Mouse (Mus musculus) natural killer cell, adult 2 months (primary cell): Measurements from ENCODE around the gene Micu2.

ENCODE experiments used
- DNase-seq, 2 experiments: peaks; one replicate each; pipeline ENCODE4 v3.0.0; 2022; ENCODE audit warnings: low spot score in 2 of 2

Micu2 gene

DNA sequence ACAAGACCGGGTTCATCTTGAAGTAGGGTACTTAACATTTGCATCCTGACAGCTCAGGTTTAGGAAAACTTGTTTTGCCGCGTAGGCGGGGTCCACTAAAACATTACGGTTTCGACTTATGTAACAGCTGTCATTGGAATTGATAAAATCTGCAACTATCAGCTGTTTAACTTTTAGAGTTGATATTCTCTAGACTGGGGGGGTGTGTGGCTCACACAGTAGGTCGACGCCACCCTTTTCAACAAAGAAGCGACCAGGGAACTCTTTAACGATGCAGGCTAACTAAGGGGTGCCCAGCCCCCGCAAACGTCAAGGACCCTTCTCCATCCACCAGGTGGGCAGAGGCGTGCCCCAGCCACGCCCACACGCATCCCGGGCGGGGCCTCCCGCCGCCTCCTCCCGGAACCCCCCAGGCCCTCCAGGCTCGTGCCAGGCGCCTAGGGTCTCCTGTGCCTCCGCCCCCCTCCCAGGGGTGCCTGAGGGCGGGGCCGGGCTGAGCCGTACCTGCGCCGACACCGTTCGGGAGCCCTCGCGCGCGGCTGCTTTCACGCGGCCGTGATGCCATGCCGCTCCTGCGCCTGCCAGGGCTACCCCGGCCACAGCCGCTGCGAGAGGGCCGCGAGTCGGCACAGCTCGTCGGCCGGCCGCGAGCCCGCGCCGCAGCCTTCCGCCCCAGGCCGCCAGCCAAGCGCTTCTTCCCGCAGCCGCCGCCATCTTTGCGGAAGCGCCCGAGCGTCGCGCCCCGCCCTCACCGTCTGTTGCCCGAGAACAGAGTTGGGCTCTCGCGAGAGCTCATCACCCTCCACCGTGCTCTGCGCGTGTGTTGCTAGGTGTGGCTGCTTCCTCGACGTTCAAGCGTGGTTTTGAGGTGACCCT, at the start of gene Micu2:
Gene Micu2, minus strand, starts transcription at position 737 of the 876 bp plus-strand sequence.
- peak; percentile 78 to 86 for DNase-seq

DNA sequence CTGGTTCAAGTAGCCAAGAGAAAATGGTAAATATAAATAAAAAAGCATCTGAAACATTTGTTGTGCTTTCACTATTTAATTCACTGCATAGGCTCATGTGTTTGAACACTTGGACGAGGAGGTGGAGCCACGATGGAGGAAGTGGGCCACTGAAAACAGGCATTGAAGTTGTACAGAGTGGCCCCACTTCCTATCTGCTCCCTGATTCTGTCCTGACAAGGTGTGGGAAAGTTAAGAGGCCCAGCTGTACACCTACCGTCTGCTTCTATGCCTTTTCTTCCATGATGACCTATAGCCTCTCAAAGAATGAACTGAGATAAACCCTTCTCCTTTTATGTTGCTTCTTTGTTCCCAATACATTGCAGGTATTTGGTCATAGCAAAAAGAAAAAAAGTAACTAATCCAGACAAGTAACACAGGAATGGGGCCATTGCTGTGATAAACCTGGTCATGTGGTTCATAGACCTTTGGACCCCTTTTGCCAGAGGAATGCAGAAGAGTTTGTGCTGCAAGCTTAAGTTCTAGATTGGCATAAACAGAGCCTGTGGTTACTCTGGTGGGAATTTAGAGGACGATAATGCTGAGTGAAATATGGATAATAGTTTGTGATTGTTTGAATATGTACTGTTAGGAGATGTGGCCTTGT, 47.7 kb upstream of the Micu2 start:
- no peak for DNase-seq

DNA sequence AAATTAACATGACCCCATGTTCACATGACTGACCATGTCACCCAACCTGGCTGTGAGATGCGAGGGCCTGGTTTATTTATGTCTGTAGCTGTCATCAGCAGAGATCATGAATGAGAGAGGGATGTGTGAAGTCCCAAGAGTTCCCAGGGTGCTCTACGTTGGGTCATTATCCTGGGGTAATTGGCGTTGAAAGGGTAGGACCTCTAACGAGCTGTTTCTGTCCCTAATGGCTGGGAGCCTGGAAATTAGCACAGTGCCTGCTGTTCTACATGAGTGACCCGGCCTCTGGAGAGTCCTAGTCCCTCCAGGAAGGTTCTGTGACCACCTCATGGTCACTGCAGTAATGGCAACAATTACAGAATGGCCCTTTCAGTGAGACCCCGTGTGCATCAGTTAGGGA, 37.1 kb upstream of the Micu2 start:
- no peak for DNase-seq

DNA sequence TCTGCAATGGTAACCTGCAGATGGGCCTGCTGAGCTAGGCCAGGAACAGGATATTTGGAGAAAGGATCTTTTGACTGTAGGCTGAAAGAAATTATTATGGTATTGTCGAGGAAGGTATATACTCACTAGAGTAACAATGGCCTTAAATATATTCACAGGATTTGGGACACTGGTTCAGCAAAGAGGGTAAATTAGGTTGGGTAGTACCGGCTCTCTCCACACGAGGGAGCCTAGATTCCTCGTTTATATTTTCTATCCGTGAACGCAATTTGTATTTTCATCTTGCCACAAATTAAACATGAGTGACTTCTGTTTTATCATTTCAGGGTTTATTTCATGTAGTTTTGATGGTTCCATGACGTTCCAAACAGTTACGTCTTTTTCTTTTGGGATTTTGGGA, 35.5 kb upstream of the Micu2 start:
- peak; percentile 2 to 16 for DNase-seq

DNA sequence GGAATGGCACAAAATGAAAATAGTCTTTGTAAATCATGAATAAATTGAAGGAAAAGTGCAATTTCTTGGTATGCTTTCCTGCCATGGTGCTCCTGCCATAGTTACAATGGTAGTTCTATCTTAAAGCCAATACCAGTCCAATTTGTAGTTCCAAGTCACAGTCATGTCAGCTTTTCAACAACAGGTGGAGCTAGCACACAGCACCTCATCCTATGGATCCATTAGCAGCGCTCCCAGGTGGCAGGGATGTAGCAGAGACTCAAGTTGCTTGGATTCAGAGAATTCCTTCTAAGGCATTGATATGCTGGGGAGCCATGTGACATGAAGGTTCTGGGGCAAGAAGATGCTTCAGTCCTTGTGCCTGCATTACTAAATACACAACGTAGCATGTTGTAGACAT, 19.8 kb upstream of the Micu2 start:
- no peak for DNase-seq

DNA sequence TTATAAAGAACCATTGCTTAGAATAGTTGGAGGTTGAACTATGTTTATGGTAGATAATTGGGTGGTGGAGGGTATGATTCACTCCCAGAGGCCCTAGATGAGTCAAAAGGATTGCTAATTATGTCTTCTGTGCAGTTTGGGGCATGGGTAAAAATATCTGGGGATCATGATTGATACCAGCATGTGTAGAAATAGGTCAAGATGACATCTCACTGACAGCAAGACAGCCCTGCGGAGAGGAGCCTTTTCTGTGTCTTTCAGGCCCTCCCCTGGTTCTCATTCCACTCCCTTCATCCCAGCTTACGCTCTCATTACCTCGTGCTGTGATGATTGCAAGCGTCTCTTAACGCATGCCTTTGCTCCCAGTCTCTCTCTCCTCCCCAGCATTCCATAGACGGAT, 4.8 kb upstream of the Micu2 start:
- no peak for DNase-seq

DNA sequence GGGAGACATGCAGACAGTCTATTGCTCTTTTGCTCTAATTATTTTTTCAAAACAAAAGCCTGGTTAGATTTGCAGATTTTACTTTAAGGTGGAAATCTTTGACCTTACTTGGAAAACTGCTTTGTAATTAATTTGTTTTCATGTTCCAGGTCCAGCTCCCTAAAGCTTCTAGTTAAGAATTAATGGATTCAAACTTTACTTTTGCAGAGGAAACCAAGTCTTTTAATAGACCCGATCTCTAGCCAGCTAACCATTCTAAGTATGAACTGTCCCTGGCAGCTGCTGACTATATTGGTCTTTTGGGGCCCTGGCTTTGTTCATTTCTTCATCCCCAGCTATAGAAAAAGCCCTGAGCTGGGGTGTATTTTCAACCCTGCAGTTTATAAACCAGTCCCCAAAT, 3.1 kb upstream of the Micu2 start:
- no peak for DNase-seq

DNA sequence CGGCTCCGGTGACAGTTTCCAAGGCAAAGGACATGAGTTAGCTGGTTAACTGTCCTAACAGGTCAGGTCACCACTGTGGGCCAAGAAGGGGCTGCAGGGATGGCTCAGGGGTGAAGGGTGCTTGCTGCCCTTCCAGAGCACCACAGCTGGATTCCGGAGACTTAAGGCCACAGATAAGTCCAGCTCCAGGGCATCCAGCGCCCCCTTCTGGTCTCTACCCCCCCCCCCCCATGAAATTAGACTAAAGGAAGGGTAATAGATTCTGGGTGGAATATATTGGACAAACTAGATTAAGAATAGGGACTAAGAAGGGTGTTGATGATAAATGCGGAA, 306 bp upstream of the Micu2 start:
- no peak for DNase-seq

DNA sequence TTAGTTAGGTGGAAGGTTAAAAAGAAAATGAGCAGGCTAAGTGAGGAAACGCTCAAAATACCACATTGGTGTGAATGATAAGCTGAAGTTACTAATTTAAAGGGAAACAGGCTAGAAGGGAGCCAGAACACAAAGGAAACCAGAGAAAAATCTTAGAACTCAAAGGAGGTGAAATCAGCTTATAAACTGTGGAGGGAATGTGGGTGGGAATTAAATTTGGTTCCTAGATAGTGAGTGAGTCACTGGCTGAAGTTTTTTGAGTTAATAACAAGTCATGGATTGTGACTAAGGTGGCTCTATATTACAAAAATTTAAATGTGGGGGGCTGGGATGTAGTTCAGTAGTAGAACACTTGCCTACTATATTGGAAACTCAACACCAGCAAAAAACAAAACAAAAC, 1.6 kb downstream of the Micu2 start:
- DNase-seq: no peak

DNA sequence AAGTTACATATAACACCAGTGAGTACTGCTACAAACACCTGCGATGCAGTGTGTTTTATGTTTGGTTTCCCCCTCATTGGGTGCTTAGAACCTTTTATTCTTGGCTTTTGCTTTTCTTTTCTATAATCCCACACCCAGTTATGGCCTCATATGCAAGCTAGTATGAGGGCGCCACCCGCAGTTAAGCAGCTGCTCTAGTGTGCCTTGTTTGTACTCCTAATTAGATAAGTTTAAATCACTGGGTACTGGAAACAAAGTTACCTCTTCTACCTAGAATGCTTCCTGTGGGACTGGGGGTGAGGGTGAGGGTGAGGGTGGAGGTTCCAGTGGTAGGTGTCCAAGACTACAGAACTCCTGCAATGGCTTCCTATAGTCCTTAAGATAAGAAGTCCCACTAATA, 2.9 kb downstream of the Micu2 start:
- DNase-seq: no peak

DNA sequence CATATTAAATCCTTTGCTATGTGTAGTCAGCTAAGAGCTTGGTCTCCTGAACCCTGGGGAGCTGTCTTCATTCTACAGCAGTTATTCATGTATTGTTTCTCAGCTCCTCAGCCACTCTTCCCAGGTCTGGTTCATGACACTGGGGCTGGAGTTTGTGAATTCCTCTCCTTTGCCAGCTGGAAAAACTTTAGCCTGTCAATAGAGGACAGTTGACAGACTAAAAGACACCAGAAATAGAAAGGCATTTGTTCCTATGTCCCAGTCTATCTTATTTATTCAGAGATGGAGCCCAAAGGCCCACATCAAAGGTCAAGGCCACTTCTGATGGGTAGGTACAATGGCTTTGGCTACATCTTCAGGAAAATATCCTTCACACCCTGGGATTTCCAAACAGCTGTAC, 7.3 kb downstream of the Micu2 start:
- no peak for DNase-seq

DNA sequence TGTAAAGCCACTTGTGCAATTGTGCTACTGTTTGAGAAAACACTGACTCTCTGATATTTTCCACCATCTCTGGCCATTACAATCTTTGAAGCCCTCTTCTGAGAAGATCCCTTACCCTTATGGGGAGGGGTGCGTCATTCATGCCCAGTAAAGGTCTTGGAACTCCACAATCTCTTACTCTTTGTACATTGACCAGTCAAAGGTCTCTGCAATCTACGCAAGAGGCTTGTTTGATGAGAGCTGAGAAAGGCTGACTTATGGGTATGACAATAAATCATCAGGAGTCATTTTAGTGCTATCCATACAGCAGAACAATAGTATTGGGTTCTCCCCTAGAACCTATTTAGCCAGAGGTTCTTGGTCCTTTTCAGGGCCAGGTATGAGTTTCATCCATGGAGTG, 9.9 kb downstream of the Micu2 start:
- DNase-seq: no peak

DNA sequence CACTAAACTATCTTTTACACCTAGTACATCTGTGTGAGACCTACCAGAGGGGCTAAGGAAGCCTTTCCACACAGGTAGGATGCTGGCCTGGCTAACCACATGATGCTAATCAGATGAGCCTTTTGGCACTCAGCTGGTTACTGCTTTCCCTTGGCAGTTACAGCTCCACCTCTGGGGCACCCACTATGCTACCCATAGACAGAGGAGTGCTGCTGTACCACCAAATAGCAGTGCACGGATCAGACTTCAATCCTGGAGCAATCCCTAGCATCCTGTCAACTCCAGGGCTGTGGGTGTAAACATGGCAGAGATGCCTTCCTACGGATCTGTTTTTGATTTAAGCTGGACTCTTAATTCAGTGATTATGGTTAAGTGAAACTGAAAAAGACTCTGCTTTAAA, 13.3 kb downstream of the Micu2 start:
- DNase-seq: no peak

DNA sequence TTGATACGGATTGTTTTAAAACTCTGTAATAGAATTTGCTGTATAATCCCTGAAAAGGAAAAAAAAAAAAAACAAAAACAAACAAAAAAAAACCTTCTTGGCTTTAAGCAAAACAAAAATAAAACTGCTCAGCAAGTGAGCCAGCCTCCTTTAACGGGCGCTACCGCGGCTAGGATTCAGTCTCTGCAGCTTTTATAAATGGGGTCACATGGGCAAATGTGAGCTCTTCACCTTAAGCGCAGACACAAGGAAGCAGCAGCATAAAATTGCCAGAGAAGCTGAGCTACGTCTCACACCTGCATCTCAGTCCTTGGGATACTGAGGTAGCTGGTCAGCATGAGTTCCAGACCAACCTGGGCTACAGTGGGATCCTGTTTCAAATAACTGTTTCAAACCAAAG, 16.6 kb downstream of the Micu2 start:
- no peak for DNase-seq

DNA sequence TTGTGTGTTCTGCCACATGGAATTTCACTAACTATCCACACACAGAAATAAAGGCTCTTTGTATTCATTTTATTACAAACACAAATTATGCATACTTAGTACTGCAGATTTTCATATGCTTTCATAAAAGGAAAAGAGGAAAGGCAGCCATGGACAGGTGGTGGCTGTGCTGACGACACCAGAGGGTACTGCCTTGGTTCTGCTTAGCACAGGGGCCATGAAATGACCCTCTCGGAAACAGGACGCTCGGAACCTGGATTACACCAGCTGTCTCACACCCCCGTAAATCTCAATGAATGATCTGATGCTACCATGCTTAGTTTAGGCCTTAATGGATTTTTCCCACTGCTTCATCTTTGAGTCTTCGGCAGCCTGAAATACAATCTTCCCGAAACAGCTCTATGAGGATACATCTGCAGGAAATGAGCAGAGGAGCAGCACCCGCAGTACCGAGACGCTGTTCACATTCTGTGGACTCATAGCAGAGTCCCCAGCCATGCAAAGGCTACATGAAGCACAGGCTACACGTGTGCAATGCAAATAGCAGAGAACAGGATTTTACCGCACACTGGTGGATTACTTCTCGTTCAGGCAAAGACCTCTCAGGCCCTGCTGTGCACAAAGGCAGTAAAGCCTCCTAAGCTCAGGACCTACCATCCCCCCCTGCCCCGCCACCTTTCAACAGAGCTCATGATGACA, 17.2 kb downstream of the Micu2 start:
- DNase-seq: no peak

DNA sequence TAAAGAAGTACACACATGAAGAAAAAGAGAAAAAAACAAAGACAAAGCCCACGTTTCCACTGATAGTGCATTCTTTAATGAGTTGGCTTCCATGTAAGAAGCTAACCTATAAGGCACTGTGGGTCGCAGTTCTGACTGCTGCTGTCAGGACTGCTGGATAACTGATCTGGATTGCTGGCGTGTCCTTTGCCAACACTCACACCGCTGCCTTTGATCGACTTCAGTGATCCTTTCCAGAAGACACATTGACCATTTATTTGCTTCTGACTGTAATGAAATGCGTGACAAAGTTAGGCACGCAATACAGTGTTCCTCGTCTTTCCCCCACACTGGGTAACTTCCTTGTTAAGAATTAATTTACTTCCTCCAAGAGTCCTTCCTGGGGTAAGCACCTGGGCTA, 18.3 kb downstream of the Micu2 start:
- DNase-seq: no peak

DNA sequence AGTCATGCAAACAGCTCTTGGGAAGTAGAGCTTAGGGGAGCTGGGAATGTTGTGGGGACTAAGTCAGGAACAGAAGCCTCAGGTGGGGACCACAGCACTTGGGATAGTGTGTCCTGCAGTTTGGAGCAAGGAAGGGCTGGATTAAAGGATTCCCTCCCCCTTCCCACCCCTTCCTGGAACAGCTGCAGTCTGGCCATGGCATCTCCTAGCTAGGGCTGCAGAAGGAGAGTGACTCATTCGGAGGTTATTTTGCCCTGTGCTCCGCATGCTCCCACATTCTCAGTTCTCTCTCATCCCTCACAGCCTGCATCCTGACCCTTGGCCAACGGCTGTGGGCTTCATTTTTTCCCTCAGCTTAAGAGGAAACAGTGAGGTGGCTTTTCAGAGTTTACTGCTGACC, 18.9 kb downstream of the Micu2 start:
- DNase-seq: no peak

DNA sequence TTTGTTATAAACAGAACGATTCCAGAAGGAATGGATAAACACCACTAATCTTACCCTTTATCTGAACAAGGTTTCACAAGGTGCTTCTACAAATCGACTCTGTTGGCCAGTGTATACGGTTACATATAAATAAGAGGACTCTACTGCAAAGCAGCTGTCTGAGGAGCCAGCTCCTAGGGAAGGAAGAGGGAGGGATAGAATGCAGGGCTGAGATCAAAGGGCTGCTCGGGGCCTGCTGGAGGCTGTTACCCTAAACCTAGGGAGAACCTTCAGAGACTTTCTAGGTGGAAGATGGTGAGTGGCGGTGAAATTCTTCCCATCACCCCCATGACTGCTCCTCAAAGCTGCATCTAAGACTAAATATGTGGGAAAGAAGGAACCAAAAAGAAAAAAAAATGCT, 20.9 kb downstream of the Micu2 start:
- no peak for DNase-seq

DNA sequence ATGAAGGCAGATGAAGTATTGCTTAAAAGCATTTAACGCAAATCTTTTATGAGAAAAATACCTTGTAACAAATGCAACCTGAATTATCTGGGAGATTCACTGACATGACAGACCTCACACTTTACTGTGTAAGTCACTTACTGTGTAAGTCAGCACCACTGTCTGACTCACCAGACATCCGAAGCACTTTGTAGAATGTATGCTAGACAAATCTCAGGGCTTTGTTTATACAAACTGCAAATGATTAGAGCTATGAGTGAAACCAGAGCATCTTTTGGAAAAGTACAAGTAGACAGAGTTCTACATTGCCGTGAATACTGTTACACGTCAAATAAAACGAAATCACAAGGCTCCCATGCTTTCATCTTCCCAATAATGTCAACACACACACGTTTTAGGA, 23.4 kb downstream of the Micu2 start:
- no peak for DNase-seq

DNA sequence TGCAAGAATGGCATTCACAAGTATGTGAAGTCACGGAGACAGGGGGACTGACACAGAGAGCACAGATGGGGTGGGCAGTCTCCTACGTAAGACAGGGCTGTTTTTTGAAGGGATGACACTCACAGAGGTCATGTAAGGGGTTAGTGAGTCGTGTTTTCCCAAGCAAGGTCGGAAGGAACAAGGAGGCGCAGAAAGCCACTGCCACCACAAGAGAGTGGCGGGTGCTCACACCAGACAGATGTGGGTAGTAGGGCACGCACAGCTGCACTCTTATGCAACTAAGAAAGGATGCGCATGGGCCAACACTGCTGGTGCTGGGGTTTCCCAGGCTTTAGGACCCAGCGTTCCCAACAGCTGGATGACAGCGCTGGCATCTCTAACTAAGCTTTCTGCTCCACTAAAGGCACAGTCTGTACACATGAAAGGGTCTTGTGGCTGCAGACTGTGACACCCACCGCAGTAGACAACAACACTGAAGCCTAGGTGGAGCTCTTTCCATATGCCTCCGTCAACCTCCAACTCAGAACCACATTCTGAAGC, 27.0 kb downstream of the Micu2 start:
- DNase-seq: no peak

DNA sequence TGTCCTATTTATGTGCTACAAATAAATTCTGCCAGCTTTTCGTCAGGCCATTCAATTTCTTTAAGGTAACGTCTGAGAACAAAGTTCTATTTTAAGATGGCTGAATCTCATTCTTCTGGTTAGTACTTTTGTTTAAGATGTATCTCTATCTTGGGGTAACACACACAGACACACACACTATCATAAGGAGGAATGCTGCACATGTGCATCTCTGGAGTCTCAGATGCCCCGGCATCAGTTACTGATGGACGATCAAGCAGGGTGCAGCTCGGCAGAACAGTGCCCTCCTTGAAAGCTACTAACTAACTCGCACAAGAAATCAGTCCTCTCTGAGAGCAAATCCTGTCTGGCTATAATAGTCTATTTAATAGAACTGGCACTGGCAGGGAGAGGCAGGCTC, 30.2 kb downstream of the Micu2 start:
- DNase-seq: no peak

DNA sequence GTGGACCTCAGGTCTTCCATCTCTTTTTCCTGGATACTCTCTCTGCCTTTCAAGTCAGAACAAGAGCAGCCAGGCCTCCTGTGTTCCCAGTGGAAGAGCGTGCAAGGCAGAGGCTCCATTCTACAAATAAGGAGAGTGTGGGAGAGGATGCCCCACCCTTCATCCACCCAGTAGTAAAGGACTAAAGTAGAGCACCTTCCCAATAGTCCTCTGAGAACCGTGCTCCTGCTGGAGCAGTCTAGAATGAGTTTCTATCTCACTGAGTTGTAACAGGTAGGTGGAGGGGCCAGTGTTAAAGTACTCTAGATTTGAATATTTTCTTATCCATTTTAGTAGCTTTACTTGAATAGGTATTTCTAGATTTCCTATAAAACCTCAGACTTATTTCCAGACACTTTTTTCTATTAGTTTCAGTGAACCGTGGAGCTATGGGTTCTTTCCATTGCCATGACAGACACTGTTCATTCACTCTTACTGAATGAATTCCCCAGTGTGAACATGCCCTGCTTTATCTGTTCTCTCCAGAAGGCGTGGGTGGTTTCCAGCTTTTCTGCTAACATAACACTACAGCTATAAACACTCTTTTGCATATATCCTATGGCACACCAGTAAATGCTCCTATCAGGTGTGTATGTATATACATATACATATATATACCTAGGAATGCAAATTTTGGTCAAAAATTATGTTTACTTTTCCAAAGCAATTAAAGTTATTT, 31.8 kb downstream of the Micu2 start:
- DNase-seq: no peak
